Mouse (Mus musculus) midbrain, embryonic 14.5 days (tissue): ENCODE results near the gene Slc27a1. TPM values are rescaled to one million over a fixed set of nuclear protein-coding genes. Genes with fewer than 3 reads are reported as not detected.

ENCODE experiments used
- ATAC-seq: fragments of 200-750 bp; cut with Nextera tagmentation; 2 replicates; pipeline ENCODE4 v1.8.0; 2017; ENCODE audit warnings: moderate number of reproducible peaks, moderate library complexity; ENCODE audit not compliant: low FRiP score, low TSS enrichment
- DNase-seq: peaks from one replicate; pipeline ENCODE4 v3.0.0-alpha.2; 2015
- H3K27ac ChIP-seq: fragments of 300-500 bp; sonication (generic); replicated peaks from 2 replicates; pipeline ENCODE4 v1.5.1; 2014; ENCODE audit warnings: mild to moderate bottlenecking, low read depth, low read length, moderate library complexity
- H3K27me3 ChIP-seq: fragments of 300-500 bp; sonication (generic); 2 replicates; pipeline ENCODE4 v1.6.1; 2014; ENCODE audit warnings: low read length, control low read depth, mixed read lengths; ENCODE audit not compliant: control insufficient read depth, insufficient read depth
- H3K36me3 ChIP-seq: fragments of 300-500 bp; sonication (generic); 2 replicates; pipeline ENCODE4 v1.6.1; 2014; ENCODE audit warnings: low read length, control low read depth; ENCODE audit not compliant: control insufficient read depth, insufficient read depth
- H3K4me1 ChIP-seq: fragments of 300-500 bp; sonication (generic); 2 replicates; pipeline ENCODE4 v1.6.1; 2014; ENCODE audit warnings: mild to moderate bottlenecking, antibody characterized with exemption, low read length, control low read depth; ENCODE audit not compliant: control insufficient read depth, insufficient read depth
- H3K4me2 ChIP-seq: fragments of 300-500 bp; sonication (generic); 2 replicates; pipeline ENCODE4 v1.6.1; 2014; ENCODE audit warnings: mild to moderate bottlenecking, low read length, moderate library complexity
- H3K4me3 ChIP-seq: fragments of 300-500 bp; sonication (generic); replicated peaks from 2 replicates; pipeline ENCODE4 v1.5.1; 2014; ENCODE audit warnings: low read depth, low read length
- H3K9ac ChIP-seq: fragments of 300-500 bp; sonication (generic); replicated peaks from 2 replicates; pipeline ENCODE4 v1.6.1; 2014; ENCODE audit warnings: mild to moderate bottlenecking, low read length, moderate library complexity
- H3K9me3 ChIP-seq: fragments of 300-500 bp; sonication (generic); 2 replicates; pipeline ENCODE4 v1.6.1; 2016; ENCODE audit warnings: low read length, control low read depth, mixed read lengths; ENCODE audit not compliant: control insufficient read depth
- WGBS: fragments of 180-500 bp; shearing (Covaris S2); extraction: QIAGEN DNeasy Blood & Tissue Kit; methylation state at CpG from one replicate; pipeline ENCODE4 v1.1.7; 2014; 5-methylcytosine and 5-hydroxymethylcytosine counted together
- polyA plus RNA-seq: library from polyadenylated mRNA; unstranded; fragments of >200 nt; fragmentation: Nextera tagmentation; extraction: Ambion mirVana; gene quantifications from 2 replicates; pipeline ENCODE4 v1.2.1, GENCODE M21; 2014

Gene Slc27a1
- polyA plus RNA-seq, 1 experiment from 2014 or later, result 33.5 TPM

GRCm38 (mm10) chr8:71561401-71561800, 7.3 kb upstream of the Slc27a1 start:
- Histone ChIP-seq H3K4me3 (no peak overlapping the region), H3K27me3 (peaks cover 70% of the 10 kb centered on the region), H3K27ac (no peak overlapping the region), H3K36me3 (no peaks in the 10 kb centered on the region), H3K9me3 (no peaks in the 10 kb centered on the region), H3K4me2 (no peak overlapping the region), H3K9ac (no peak overlapping the region), H3K4me1 (0 out of 2 replicates have a peak, but pooled peaks cover 7% of the 10 kb centered on the region)
- DNase-seq (peak; percentile 84), ATAC-seq (no peak)
- WGBS, result 4% methylated on average over 15 of the region's 15 CpGs

DNA sequence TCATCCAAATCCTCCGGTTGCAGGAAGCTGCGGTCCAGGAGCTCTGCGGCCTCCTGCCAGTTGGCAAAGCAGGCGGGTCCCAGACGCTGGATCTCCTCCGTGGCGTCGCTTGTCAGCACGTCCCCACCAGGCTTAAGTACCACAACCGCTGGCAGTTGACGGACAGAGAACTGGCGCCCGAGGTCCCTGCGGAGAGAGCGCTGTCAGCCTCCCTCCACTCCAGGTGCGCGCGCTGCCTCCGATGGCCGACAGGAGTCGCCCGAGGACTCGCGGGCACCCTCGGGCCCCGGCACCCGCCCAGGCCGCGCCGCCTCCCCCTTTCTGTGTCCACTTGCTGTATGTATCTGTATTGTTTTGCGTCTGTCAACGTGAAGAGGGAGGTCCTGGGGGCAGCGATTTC, 5.9 kb upstream of the Slc27a1 start:
- H3K27me3 ChIP-seq, result peaks cover 57% of the 10 kb centered on the region

DNA sequence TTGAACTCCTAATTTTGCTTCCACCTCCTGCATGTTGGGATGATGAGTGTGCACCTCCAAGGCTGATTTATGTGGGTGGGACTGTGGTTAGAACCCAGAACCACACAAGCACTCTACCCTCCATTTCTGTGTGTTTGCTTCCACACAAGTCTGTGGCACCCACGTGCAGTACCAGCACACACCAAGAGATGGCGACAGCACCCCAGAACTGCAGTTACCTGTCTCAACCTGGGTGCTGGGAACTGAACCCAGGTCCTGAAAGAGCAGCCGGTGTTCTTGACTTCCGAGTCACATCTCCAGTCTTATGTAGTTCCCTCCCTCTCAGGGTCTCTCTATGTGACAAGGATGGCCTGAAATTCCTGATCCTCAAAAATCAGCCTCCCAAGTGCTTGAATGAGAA, 4.7 kb upstream of the Slc27a1 start:
- H3K9ac ChIP-seq, result no peak overlapping the region
- 0 out of 2 replicates have a peak, but pooled peaks cover 7% of the 10 kb centered on the region for H3K4me1 ChIP-seq
- no peak overlapping the region for H3K4me2 ChIP-seq
- no peak overlapping the region for H3K27ac ChIP-seq
- 90% methylated on average over 4 of the region's 4 CpGs for WGBS
- H3K27me3 ChIP-seq, result peaks cover 44% of the 10 kb centered on the region
- H3K36me3 ChIP-seq, result no peaks in the 10 kb centered on the region
- ATAC-seq (no peak), DNase-seq (no peak)
- H3K4me3 ChIP-seq, result no peak overlapping the region
- no peaks in the 10 kb centered on the region for H3K9me3 ChIP-seq

More for the DNA sequence above, 5.9 kb upstream of the Slc27a1 start:
- H3K4me3 ChIP-seq, result peak overlapping the region; percentile 22
- H3K9ac ChIP-seq, result peak overlapping the region; percentile 39; the same call in 1 of the 2 replicates
- 0 out of 2 replicates have a peak, but pooled peaks cover 7% of the 10 kb centered on the region for H3K4me1 ChIP-seq
- H3K27ac ChIP-seq, result no peak overlapping the region
- peak; percentile 78 for DNase-seq
- no peaks in the 10 kb centered on the region for H3K36me3 ChIP-seq
- H3K4me2 ChIP-seq, result peak overlapping the region; percentile 43
- WGBS, result under 1% methylated on average over 33 of the region's 33 CpGs
- no peaks in the 10 kb centered on the region for H3K9me3 ChIP-seq
- peak; percentile 49; the same call in 1 of the 2 replicates for ATAC-seq

DNA sequence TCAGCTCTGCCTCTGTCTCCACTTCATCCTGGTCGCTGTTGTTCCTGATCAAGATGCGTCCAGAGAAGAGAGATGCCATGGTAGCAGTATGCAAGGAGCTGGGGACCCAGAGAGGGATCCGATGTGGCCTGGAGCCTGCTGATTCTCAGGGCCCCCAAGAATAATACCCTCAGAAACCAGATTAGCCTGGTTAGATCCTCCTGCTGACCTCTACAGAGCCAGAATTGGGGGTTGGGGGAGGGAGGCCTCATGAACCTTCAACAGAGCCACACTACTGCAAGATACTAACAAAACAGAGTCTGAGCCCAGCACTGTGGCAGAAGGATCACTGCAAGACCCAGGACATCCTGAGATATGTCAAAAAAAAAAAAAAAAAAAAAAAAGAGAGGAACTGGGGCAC, 2.2 kb upstream of the Slc27a1 start, which contains the start of gene Nxnl1:
Gene Nxnl1 (minus strand): TSS at position 101 of the 400 bp plus-strand sequence.
- H3K4me2 ChIP-seq, result no peak within 1 kb of the TSS
- 68% methylated on average over 3 of the region's 3 CpGs for WGBS
- H3K27ac ChIP-seq, result no peak within 1 kb of the TSS
- no peak for ATAC-seq
- H3K4me1 ChIP-seq, result peaks cover 12% of the 10 kb centered on the region
- H3K9ac ChIP-seq, result no peak within 1 kb of the TSS
- no peak for DNase-seq
- H3K9me3 ChIP-seq, result no peaks in the 10 kb centered on the region
- no peak within 1 kb of the TSS for H3K4me3 ChIP-seq
- H3K27me3 ChIP-seq, result peaks cover 22% of the 10 kb centered on the region; the same call in 1 of the 2 replicates
- no peaks in the 10 kb centered on the region for H3K36me3 ChIP-seq

GRCm38 (mm10) chr8:71567587-71567986, 1.1 kb upstream of the Slc27a1 start:
- peaks cover 18% of the 10 kb centered on the region for H3K4me1 ChIP-seq
- WGBS, result 83% methylated on average over 7 of the region's 7 CpGs
- peaks cover 11% of the 10 kb centered on the region; the same call in 1 of the 2 replicates for H3K27me3 ChIP-seq
- no peak overlapping the region for H3K27ac ChIP-seq
- no peak overlapping the region for H3K4me2 ChIP-seq
- ATAC-seq, result no peak
- no peak overlapping the region for H3K4me3 ChIP-seq
- no peak for DNase-seq
- no peaks in the 10 kb centered on the region for H3K9me3 ChIP-seq
- H3K9ac ChIP-seq, result no peak overlapping the region
- H3K36me3 ChIP-seq, result no peaks in the 10 kb centered on the region

- H3K4me1 ChIP-seq, result peaks cover 15% of the 10 kb centered on the region
- H3K9ac ChIP-seq, result no peak overlapping the region; the same call in 1 of the 2 replicates
- H3K36me3 ChIP-seq, result no peaks in the 10 kb centered on the region
- ATAC-seq (no peak), DNase-seq (no peak)
- H3K9me3 ChIP-seq, result no peaks in the 10 kb centered on the region
- peak overlapping the region; percentile 86 for H3K4me2 ChIP-seq
- no peaks in the 10 kb centered on the region for H3K27me3 ChIP-seq
- peak overlapping the region; percentile 52 for H3K4me3 ChIP-seq
- H3K27ac ChIP-seq, result peak overlapping the region; percentile 83; the same call in 1 of the 2 replicates
- WGBS, result 17% methylated on average over 6 of the region's 6 CpGs
These were observed 259 bp downstream of the Slc27a1 start for GRCm38 (mm10) chr8:71568941-71569340.

- Histone ChIP-seq H3K4me2 (peak overlapping the region; percentile 86), H3K27ac (peak overlapping the region; percentile 83), H3K27me3 (no peaks in the 10 kb centered on the region), H3K4me3 (peak overlapping the region; percentile 52), H3K36me3 (no peaks in the 10 kb centered on the region), H3K9me3 (no peaks in the 10 kb centered on the region), H3K4me1 (peaks cover 15% of the 10 kb centered on the region), H3K9ac (peak overlapping the region; percentile 72)
- ATAC-seq (peak; percentile 84), DNase-seq (peak; percentile 93)
- under 1% methylated on average over 51 of the region's 51 CpGs for WGBS
These were observed 946 bp downstream of the Slc27a1 start for GRCm38 (mm10) chr8:71569366-71570290.

DNA sequence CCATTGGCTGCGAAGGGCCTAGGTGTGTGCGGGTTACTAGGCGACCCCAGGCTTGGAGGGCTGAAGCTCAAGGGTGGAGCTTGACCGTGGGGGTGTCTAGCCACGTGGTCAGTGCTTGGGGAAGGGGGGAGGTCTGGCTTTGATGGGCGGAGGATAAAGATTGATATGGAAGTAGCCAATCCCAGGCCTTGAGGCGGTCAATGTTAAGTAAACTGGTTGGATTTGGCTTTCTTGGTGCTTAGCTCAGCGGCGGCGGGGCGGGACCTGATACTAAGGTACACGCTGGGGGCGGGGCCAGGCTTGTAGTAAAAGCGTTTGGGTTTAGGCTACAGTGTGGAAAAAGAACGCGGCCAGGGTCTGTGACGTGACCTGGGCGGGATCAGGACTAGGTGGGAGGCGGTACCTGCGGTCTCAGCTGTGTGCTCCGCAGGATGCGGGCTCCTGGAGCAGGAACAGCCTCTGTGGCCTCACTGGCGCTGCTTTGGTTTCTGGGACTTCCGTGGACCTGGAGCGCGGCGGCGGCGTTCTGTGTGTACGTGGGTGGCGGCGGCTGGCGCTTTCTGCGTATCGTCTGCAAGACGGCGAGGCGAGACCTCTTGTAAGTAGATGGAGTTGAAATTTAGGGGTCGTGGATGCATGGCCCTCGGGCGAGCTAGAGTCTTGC, 1.7 kb downstream of the Slc27a1 start:
- Histone ChIP-seq H3K4me3 (peak overlapping the region; percentile 52), H3K9me3 (no peaks in the 10 kb centered on the region), H3K27ac (peak overlapping the region; percentile 83), H3K4me2 (peak overlapping the region; percentile 86), H3K4me1 (peaks cover 15% of the 10 kb centered on the region), H3K36me3 (no peaks in the 10 kb centered on the region), H3K27me3 (no peaks in the 10 kb centered on the region), H3K9ac (peak overlapping the region; percentile 72)
- ATAC-seq, result peak; percentile 89
- WGBS, result under 1% methylated on average over 41 of the region's 41 CpGs
- peak; percentile 96 for DNase-seq
